Mouse (Mus musculus) forebrain, embryonic 16.5 days (tissue): ENCODE data around the gene Slc34a3. TPM values are rescaled to one million over a fixed set of nuclear protein-coding genes. Genes with fewer than 3 reads are reported as not detected.

Source experiments
- ATAC-seq: fragments of 200-750 bp; cut with Nextera tagmentation; 2 replicates; pipeline ENCODE4 v1.8.0; 2017; ENCODE audit warnings: mild to moderate bottlenecking, moderate library complexity
- H3K27ac ChIP-seq: fragments of 300-500 bp; sonication (generic); 2 replicates; pipeline ENCODE4 v1.5.1; 2014; ENCODE audit warnings: low read length, control low read depth
- H3K27me3 ChIP-seq: fragments of 300-500 bp; sonication (generic); replicated peaks from 2 replicates; pipeline ENCODE4 v1.6.1; 2014; ENCODE audit warnings: low read length; ENCODE audit not compliant: control insufficient read depth, insufficient read depth
- H3K36me3 ChIP-seq: fragments of 300-500 bp; sonication (generic); 2 replicates; pipeline ENCODE4 v1.6.1; 2014; ENCODE audit not compliant: control insufficient read depth, insufficient read depth
- H3K4me1 ChIP-seq: fragments of 300-500 bp; sonication (generic); replicated peaks from 2 replicates; pipeline ENCODE4 v1.6.1; 2014; ENCODE audit warnings: low read length; ENCODE audit not compliant: control insufficient read depth, insufficient read depth
- H3K4me2 ChIP-seq: fragments of 300-500 bp; sonication (generic); 2 replicates; pipeline ENCODE4 v1.6.1; 2014; ENCODE audit warnings: mild to moderate bottlenecking, low read length, control low read depth
- H3K4me3 ChIP-seq: fragments of 300-500 bp; sonication (generic); replicated peaks from 2 replicates; pipeline ENCODE4 v1.5.1; 2014; ENCODE audit warnings: mild to moderate bottlenecking, low read length, control low read depth
- H3K9ac ChIP-seq: fragments of 300-500 bp; sonication (generic); replicated peaks from 2 replicates; pipeline ENCODE4 v1.6.1; 2014; ENCODE audit warnings: low read depth, low read length, control low read depth
- H3K9me3 ChIP-seq: fragments of 300-500 bp; sonication (generic); 2 replicates; pipeline ENCODE4 v1.6.1; 2016; ENCODE audit warnings: low read length; ENCODE audit not compliant: control insufficient read depth
- WGBS: fragments of 180-500 bp; shearing (Covaris S2); extraction: QIAGEN DNeasy Blood & Tissue Kit; methylation state at CpG from one replicate; pipeline ENCODE4 v1.1.7; 2014; 5-methylcytosine and 5-hydroxymethylcytosine counted together
- polyA plus RNA-seq: library from polyadenylated mRNA; unstranded; fragments of >200 nt; fragmentation: Nextera tagmentation; extraction: Ambion mirVana; gene quantifications from 2 replicates; pipeline ENCODE4 v1.2.1, GENCODE M21; 2015

Gene Slc34a3
- polyA plus RNA-seq, 1 experiment from 2014 or later: not detected

- under 1% methylated on average over 98 of the region's 100 CpGs for WGBS
- Histone ChIP-seq H3K9ac (peak overlapping the region; percentile 74), H3K9me3 (no peaks in the 10 kb centered on the region), H3K4me1 (peaks cover 69% of the 10 kb centered on the region), H3K27ac (peak overlapping the region; percentile 78), H3K4me3 (peak overlapping the region; percentile 70), H3K4me2 (peak overlapping the region; percentile 82), H3K27me3 (no peaks in the 10 kb centered on the region), H3K36me3 (no peaks in the 10 kb centered on the region)
- ATAC-seq: peak; percentile 26
Measured at GRCm38 (mm10) chr2:25180973-25181890, 52.9 kb downstream of the Slc34a3 start.

- Histone ChIP-seq H3K27ac (peak within 1 kb of the TSS; percentile 78), H3K4me1 (peaks cover 69% of the 10 kb centered on the region), H3K9me3 (no peaks in the 10 kb centered on the region), H3K9ac (peak within 1 kb of the TSS; percentile 74), H3K27me3 (no peaks in the 10 kb centered on the region), H3K4me3 (peak within 1 kb of the TSS; percentile 70), H3K4me2 (peak within 1 kb of the TSS; percentile 82), H3K36me3 (no peaks in the 10 kb centered on the region)
- peak; percentile 87 for ATAC-seq
- WGBS: under 1% methylated on average over 34 of the region's 35 CpGs
Measured at GRCm38 (mm10) chr2:25180478-25180903, 53.7 kb downstream of the Slc34a3 start, which contains the start of gene Nrarp. Gene Nrarp (plus strand): TSS chr2:25180758.

- Histone ChIP-seq H3K27me3 (no peaks in the 10 kb centered on the region), H3K9me3 (no peaks in the 10 kb centered on the region), H3K4me3 (peak overlapping the region; percentile 70), H3K4me2 (peak overlapping the region; percentile 82), H3K36me3 (no peaks in the 10 kb centered on the region), H3K27ac (peak overlapping the region; percentile 78), H3K4me1 (peaks cover 61% of the 10 kb centered on the region), H3K9ac (peak overlapping the region; percentile 43; the same call in 1 of the 2 replicates)
- no peak for ATAC-seq
- 28% methylated on average over 15 of the region's 15 CpGs for WGBS
Measured at GRCm38 (mm10) chr2:25179566-25180217, 54.5 kb downstream of the Slc34a3 start.

Other genes with a start within 250 kb of the Slc34a3 start
- 186 and 223 TPM in 2 replicates for gene Nsmf, start 180.0 kb downstream of the Slc34a3 start, polyA plus RNA-seq
- gene Entpd8, start 154.1 kb downstream of the Slc34a3 start, polyA plus RNA-seq: not detected in 2 replicates
- not detected in 2 replicates for gene Noxa1, start 139.2 kb downstream of the Slc34a3 start, polyA plus RNA-seq
- 15.8 and 22.0 TPM in 2 replicates for gene Nrarp, start 53.6 kb downstream of the Slc34a3 start, polyA plus RNA-seq
- 0.85 and 1.6 TPM in 2 replicates for gene Tor4a, start 37.5 kb downstream of the Slc34a3 start, polyA plus RNA-seq
- 91.7 and 101 TPM in 2 replicates for gene Nelfb, start 22.9 kb downstream of the Slc34a3 start, polyA plus RNA-seq
- not detected in 2 replicates for gene Stpg3, start 19.7 kb downstream of the Slc34a3 start, polyA plus RNA-seq
- not detected in 2 replicates for gene Fam166a, start 15.6 kb downstream of the Slc34a3 start, polyA plus RNA-seq
- gene Tubb4b, start 9.7 kb downstream of the Slc34a3 start, polyA plus RNA-seq: 394 TPM in 2 replicates
- gene Rnf224, start 2.4 kb upstream of the Slc34a3 start, polyA plus RNA-seq: not detected in 2 replicates
- 91.6 and 106 TPM in 2 replicates for gene Rnf208, start 7.9 kb upstream of the Slc34a3 start, polyA plus RNA-seq
- gene Cysrt1, start 8.1 kb upstream of the Slc34a3 start, polyA plus RNA-seq: 0.33 TPM in 1 of 2 replicates, not detected in the other
- 5.8 and 9.0 TPM in 2 replicates for gene AL732309.1, start 12.5 kb upstream of the Slc34a3 start, polyA plus RNA-seq
- 16.0 and 16.2 TPM in 2 replicates for gene Tmem203, start 21.1 kb upstream of the Slc34a3 start, polyA plus RNA-seq
- gene Tprn, start 28.3 kb upstream of the Slc34a3 start, polyA plus RNA-seq: 14.8 and 16.4 TPM in 2 replicates
- 199 and 204 TPM in 2 replicates for gene Ssna1, start 38.1 kb upstream of the Slc34a3 start, polyA plus RNA-seq
- 150 and 159 TPM in 2 replicates for gene Anapc2, start 38.1 kb upstream of the Slc34a3 start, polyA plus RNA-seq
- gene Tmem210, start 53.8 kb upstream of the Slc34a3 start, polyA plus RNA-seq: not detected in 2 replicates
- gene Lrrc26, start 55.6 kb upstream of the Slc34a3 start, polyA plus RNA-seq: 0.21 TPM in 1 of 2 replicates, not detected in the other
- gene Grin1, start 84.8 kb upstream of the Slc34a3 start, polyA plus RNA-seq: 19.0 and 29.4 TPM in 2 replicates
- 50.6 and 54.6 TPM in 2 replicates for gene Man1b1, start 98.0 kb upstream of the Slc34a3 start, polyA plus RNA-seq
- 21.5 and 26.9 TPM in 2 replicates for gene Dpp7, start 122.0 kb upstream of the Slc34a3 start, polyA plus RNA-seq
- 3.3 and 7.5 TPM in 2 replicates for gene Uap1l1, start 131.3 kb upstream of the Slc34a3 start, polyA plus RNA-seq
- 23.8 and 29.9 TPM in 2 replicates for gene Sapcd2, start 138.0 kb upstream of the Slc34a3 start, polyA plus RNA-seq
- 5.2 and 6.2 TPM in 2 replicates for gene Entpd2, start 161.5 kb upstream of the Slc34a3 start, polyA plus RNA-seq
- 384 and 515 TPM in 2 replicates for gene Npdc1, start 165.0 kb upstream of the Slc34a3 start, polyA plus RNA-seq
- gene Fut7, start 188.9 kb upstream of the Slc34a3 start, polyA plus RNA-seq: 0.31 TPM in 1 of 2 replicates, not detected in the other
- gene Abca2, start 194.3 kb upstream of the Slc34a3 start, polyA plus RNA-seq: 12.2 and 14.9 TPM in 2 replicates
- 2.4 and 4.6 TPM in 2 replicates for gene Clic3, start 222.5 kb upstream of the Slc34a3 start, polyA plus RNA-seq
- 89.2 and 108 TPM in 2 replicates for gene Paxx, start 226.7 kb upstream of the Slc34a3 start, polyA plus RNA-seq
- gene Ptgds, start 235.7 kb upstream of the Slc34a3 start, polyA plus RNA-seq: 212 and 217 TPM in 2 replicates